Mouse (Mus musculus) urinary bladder, postnatal 25 days (tissue): ENCODE data around the gene P2rx3.
A peak's percentile ranks its signal among the peaks of the same experiment; 100 is the strongest.

ENCODE experiments used
- DNase-seq: peaks from one replicate; pipeline ENCODE4 v3.0.0; 2022; ENCODE audit warnings: low spot score

P2rx3 gene

DNA sequence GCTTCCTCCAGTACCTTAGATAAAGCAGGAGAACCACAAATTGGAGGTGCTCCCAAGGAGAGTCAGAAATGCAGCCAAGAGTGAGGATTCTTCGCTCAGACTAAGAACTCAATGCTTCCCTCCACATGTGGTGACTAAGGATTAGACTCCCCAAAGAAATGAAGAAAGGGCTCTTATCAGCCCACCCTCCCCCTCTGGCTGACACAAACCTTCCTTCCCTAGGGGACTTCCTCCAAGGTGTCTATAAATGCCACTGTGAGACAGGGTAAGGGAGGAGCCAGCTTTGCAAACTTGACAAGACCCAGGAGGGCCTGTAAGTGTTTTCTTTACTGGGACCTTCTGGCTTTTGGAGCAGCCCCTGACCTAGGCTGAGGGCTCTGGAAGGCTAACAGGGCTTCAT is 57.1 kb downstream of the P2rx3 start, which contains the start of gene Prg2:
TSS of gene Prg2 (plus strand) at position 274 of the 400 bp plus-strand sequence.
- no peak for DNase-seq

DNA sequence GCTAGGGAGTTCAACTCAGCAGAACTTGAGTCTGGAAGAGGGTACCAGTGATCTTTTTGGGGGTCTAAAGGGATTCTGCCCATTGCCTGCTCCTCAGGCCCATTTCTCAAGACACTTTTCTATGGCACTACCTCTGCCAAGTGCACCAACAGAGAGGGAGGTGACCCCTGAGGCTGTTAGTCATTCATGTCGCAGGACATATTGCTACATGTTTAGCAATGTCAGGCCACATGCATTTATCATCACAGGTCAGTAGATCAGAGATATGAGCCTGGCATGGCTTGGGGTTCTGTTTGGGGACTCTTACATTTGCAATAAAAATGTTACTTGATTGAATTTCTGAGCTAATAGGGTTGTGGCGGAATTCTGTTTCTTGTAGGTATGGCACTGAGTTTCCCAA is 61.7 kb downstream of the P2rx3 start:
- DNase-seq: no peak

- no peak for DNase-seq
Measured at GRCm38 (mm10) chr2:84967318-84967991, 69.8 kb downstream of the P2rx3 start.

- no peak for DNase-seq
Measured at GRCm38 (mm10) chr2:84964111-84964801, 73.0 kb downstream of the P2rx3 start.

DNA sequence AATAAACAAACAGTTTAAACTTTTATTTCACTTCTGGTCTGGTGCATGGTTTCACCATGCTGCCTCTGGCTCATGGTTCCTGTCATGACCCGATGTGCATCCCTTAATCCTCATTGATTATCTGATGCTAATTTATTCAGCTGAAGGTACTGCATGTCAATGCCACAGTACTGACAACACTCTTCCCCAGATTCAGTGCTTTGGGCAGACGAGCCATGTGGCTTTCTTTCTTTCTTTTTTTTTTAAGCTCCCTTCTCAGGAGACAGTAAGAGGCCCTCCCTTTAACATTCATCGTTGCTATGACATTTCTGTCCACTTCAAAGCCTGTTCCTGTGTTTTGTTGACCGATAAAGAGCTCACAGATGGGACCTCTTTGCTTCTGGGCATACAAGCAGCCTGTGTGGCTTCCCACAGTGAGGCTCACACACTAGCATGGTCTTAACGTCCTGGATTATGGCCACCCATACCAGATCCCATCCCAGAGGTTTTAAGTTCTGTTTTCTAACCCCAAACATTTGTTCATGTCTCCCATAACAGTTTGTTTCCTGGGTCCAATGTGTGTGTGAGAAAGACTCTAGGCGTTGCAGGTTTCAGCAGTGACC is 74.3 kb downstream of the P2rx3 start:
- DNase-seq: no peak

GRCm38 (mm10) chr2:84961901-84962300 is 75.4 kb downstream of the P2rx3 start:
- no peak for DNase-seq

DNA sequence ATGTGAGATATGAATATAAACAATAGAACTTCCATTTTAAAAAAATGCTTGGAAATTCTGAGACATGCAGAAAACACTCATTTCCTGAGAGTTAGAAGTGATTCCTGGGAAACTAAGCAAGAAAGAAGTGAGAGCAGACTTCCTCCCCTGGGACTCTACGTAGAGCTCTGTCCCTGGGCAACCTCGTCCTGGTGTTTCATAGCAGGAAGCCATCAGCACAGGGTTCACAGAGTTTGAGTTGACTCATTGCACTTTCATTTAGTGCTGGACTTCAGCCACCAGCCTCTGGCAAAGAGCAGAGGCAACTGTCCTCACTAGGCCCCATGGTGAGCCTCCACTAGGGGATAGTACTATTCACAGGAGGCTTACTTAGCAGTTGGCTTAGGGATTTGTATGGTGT is 76.0 kb downstream of the P2rx3 start:
- DNase-seq: peak; percentile 43

DNA sequence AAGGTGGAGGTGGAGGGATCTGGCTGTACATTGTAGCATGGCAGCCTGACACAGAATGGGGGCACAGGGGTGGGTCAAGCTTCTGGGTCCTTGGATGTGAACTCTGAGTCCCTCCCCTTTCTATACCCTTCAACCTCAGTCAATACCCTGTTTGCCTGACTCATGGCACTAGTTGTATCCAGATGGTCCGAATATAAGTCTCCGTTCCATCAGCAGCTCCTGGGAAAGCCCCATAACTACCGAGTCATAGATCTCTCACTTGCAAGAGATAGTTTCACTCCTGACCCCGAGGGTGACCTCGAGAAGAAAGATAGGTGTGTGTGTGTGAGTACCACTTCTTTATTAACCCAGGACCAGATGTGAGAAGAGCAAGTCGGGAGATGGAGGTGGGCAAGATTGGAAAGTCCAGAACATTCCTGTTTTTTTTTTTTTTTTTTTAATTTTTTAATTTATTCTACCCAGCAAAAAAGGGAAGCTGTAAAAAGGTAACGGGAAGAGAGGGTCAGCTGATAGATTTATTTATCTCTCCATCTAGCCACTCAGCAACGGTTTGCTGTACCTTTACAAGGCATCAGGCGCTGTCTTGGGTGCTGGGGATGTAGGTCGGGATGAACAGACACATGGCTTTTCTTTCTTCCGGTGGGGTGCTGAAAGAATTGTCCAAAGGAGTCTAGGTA is 78.5 kb downstream of the P2rx3 start:
- no peak for DNase-seq

- DNase-seq: peak; percentile 55
Measured at GRCm38 (mm10) chr2:84956274-84956673, 81.0 kb downstream of the P2rx3 start.

DNA sequence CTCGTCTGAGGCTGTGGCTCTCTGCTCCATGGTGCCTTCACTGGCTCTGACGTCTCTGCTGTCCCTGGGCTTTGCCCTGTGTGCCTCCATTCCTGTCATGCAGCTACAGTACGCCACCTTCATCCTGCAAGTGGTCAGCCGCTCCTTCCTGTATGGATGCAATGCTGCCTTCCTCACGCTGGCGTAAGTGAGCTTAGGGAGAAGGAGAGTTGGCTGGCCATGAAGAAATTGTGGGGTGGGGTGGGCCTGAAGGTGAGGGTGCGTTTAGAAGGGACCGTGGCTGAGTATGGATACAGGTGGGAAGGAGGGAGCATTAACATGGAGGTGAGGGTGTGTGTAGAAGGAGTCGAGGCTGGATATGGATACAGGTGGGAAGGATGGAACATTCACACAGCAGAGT is 81.8 kb downstream of the P2rx3 start:
- DNase-seq: no peak

DNA sequence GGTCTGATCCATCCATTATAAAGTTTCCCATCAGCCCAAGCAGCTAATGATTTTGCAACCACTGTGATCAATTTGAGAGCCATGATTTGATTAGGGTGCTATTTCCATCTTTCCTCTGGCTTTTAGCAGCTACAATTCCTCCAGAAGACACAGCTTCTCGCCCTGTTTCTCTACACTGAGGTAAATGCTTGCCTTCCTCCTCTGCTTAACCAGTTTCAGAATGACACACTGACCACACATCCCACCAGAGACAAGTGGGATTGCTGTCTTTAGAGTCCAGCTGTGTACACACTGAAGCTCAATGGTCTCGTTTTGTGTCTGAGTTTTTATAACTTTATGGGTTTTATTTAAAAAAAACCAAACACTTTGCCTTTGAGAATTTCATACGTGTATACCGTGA is 84.6 kb downstream of the P2rx3 start:
- no peak for DNase-seq

- no peak for DNase-seq
Measured at GRCm38 (mm10) chr2:84952251-84952650, 85.0 kb downstream of the P2rx3 start.

DNA sequence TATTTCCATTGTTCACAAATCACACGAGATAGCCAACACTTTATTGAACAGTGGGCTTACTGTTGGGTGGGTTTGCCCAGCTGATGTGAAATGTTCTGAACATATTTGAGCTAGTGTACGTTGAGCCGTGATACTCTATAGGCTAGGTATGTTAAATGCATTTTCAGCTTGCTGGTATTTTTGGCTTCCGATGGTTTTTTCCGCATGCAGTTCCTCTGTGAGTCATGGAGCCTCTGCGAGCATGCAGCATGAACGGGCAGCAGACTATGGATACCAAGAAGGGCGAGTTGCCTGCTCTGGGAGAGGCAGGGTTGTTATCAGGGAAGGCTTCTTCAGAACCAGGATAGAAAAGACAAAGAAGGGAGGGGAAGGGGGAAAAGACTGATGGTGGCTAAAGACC is 86.2 kb downstream of the P2rx3 start:
- no peak for DNase-seq

GRCm38 (mm10) chr2:84948721-84949120 is 88.5 kb downstream of the P2rx3 start:
- no peak for DNase-seq
